Mouse (Mus musculus): ENCODE data around the gene Rpl9-ps6.
A peak's percentile ranks its signal among the peaks of the same experiment; 100 is the strongest.
"Not testable (repeated sequence)": the region's sequence is repeated elsewhere in the genome, so short reads cannot be mapped to it uniquely, and the experiment has no call there.

Rpl9-ps6 gene

DNA sequence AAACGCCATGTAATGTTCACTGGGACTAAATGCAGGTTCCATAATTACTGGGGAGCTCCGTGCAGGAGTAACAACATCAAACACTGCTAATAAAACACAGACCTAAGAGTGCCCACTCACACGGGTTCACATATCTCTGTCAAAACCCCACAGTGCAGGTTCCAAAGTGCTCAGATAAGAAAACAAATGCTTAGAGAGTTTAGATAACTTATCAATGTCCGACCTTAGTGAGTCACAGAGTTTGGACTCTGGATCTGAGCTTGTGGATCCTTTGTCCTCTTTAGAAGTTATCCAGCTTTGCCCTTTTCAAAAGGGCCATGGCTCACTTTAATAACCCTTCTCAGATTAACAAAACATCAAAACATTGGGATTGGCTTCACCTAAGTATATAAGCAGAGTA is 15.1 kb upstream of the Rpl9-ps6 start:
- no peak for DNase-seq (ENCODE audit: low spot score)

DNA sequence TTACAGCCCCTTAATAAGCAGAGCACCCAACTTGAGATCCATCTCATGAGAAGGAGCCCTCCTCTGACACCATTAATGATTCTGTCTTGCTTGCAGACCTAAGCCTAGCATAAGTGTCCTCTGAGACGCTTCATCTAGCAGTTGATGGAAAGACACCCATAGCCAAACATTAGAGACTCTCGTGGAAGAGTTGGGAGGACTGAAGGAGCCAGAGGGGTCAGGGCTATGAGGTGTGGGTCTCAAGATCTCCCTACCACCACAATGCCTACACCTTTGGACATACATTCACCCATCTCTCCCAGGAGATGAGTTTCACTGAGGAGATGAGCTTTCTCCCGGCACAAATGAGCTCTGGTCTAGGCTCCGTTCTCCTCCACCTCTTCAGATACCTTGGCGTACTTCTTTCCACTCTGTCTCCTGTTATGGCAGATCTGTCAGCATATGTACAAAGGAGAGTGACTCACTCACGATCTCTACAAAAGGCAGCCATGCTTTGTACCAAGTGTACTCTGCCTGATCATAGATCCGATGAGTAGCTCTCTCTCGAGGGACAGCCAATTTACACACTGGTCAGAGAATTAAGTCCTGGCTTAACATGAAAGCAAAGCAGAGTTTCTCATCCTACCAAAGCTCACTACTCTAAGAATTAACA is 14.5 kb upstream of the Rpl9-ps6 start:
- DNase-seq (ENCODE audit: low spot score) = no peak

DNA sequence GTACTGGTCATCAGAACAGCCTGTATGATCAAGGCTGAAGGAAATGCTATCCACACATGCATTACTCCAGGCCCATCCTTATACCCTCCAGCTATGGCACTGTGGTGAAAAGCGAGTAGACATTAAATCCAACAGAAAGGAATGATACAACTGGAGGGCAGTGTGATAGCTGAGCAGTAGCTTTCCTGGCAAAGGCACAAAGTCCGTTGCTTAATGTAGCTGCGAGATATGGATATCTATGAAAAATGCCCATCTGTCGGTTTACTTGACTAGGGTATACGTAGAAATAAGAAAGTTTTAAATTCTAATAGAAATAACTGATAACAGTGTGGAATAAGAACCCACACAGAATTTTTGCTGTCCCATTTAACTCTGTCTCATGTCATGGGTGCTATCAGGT is 13.9 kb upstream of the Rpl9-ps6 start:
- DNase-seq (ENCODE audit: low spot score) = no peak

DNA sequence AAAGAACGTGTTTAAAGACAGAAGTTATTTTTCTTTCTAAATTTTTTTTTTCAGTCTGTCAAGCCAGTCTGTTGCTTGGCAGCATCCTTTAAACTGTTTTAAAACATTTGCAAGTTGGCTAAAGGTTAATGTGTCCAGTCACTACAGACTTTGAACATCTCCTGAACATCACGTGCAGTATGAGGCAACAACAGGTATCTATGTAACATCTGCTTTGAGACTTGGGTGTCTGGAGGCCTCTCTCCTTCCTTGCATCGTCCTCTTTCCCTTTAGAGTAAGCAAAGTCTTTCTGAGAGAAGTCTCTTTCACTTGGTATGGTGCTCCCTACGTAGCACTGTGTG is 10.3 kb upstream of the Rpl9-ps6 start:
- DNase-seq (ENCODE audit: low spot score) = no peak

DNA sequence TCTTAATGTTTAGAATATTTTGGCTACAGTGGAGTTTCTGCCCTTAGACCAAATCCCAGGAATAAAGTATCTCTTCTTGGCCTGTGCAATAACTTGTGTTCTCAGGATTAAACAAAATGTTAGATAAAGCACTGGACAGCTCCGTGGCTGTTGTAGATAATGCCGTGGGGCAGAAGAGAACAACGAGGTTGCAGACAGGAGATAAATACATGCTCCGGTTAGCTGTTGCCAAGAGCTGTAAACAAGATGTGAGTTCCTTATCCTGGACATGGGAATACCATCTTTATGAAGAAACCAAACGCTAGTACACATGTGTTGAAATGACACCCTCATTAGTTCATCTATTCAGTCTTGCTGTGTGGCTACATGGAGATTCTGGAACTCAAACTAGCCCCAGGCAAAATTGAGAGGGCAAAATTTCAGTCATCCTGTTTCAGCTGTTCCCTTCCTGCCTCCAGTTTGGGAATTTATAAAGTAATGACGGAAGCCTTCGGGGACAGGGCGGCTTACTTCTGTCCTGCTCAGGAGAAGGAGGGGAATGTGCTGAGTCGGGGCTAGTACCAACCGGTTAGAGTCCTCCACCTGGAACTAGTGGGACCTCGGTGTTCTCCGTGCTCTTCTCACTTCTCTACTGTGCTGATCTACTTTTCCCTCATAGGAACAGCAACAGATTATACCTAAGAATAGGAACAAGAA is 9.8 kb upstream of the Rpl9-ps6 start:
- peak; percentile 44 for DNase-seq (ENCODE audit: low spot score)

DNA sequence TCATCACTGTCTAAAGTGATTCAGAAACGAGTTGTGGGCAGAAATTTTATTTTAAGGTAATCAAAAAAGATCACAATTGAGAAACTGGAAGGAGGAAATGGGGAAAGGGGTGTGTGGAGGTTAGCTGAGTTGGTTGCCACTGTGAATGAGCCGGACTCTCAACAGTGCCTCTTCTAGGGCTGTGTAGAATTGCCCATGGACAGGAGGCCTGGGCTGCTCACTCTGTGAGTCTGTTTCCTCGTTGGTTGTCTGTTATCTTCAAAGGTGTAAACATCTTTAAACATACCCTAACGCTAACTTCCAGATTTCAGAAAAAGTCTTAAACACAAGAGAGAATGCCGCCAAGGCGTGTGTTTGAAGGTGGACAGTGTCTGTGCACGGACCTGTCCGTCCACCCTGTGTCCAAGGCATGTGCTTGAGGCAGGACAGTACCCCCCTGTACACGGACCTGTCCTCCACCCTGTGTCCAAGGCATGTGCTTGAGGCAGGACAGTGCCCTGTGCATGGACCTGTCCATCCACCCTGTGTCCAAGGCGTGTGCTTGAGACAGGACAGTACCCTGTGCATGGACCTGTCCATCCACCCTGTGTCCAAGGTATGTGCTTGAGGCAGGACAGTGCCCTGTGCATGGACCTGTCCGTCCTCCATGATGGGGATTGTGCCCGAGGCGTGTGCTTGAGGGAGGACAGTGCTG is 4.3 kb upstream of the Rpl9-ps6 start:
- DNase-seq (ENCODE audit: low spot score) = no peak

DNA sequence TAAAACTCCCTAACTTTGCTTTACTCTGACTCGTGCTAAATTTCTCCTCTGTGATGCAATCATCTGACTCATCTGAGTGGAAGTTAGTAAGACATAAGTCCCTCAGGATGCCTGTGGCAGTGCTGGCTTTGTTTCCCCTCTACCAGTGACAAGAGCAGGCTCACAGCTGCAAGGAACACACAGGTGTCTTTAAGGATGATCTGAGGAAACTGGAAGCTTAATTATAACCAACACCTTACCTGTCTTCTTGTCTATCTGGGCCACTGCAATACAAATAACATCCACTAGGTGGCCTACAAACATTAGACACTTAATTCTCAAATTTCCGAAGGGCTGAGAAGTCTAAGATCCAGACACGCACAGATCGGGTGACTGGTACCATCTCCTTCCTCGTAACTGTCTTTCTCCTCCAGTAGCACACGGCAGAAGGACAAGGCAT is 3.7 kb upstream of the Rpl9-ps6 start:
- DNase-seq (ENCODE audit: low spot score) = no peak

DNA sequence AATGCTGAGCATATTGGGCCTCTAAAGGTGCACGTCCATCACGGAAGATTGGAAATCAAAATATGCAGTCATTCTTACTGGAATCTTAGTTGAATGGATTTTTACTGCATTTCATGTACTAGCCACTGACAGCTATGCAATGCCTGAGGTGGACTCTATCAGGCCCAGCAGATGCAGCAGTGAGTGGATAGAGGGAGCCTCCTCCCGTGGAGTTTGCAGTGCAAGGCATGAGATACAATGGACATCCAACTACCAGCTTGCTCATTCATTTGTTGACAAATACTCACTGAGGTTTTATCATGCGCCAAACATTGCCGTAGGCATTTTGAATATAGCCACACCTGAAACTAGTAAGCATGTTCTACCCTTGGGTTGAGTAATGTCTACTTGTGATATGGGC is 947 bp upstream of the Rpl9-ps6 start:
- no peak for DNase-seq (ENCODE audit: low spot score)

DNA sequence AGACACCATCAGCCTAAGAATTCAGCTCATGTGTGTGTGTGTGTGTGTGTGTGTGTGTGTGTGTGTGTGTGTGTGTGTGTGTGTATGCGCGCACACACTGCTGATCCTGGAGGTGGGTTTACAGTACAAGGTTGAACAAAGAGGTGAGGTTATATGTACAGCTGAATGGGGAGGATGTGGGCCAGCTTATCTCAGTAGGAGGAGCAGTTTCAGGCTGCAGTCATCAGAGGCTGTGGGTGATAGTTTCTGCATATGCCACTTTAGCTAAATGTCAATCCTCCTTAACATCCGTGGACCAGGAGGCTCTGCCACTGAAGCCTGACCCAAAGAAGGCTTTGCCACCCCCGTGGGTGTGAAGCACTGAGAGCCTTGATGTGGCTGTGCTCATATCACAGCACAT is 1.1 kb downstream of the Rpl9-ps6 start:
- DNase-seq (ENCODE audit: low spot score) = no peak

DNA sequence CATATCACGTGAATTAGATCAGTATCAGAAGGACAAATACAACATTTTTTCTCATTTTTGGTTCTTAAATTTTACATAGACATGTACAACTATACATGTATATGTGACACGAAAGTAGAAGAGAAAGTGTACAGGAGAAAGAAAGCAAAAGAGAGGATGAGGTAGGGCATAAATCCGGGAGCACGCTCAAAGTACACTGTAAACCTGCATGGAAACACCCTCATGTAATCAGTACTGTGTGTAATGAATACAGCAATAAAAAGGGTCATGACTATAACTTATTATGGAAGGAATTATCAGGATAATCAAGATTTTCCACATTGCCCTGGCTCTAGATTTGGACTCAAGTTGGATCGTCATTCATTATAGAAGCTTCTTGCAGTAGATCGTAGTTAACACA is 3.3 kb downstream of the Rpl9-ps6 start:
- DNase-seq (ENCODE audit: low spot score) = no peak

DNA sequence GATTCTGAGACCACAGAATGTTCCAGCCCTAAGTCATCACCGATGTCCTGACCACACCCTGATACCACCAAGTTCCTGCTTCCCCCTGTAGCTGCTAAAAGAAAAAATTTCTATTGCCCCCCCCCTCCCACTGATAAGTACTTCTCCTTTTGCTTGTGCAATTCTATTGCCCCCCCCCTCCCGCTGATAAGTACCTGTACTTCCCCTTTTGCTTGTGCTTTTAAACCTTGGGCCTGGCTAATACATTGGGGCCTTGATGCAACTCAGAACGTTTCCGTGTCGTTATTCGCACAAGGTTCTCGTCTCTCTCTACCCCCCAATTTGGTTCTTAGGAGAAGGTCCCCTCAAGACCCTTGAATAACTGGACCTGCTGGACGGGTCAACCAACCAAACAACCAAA is 8.7 kb downstream of the Rpl9-ps6 start:
- DNase-seq (ENCODE audit: low spot score) = not testable (repeated sequence)

DNA sequence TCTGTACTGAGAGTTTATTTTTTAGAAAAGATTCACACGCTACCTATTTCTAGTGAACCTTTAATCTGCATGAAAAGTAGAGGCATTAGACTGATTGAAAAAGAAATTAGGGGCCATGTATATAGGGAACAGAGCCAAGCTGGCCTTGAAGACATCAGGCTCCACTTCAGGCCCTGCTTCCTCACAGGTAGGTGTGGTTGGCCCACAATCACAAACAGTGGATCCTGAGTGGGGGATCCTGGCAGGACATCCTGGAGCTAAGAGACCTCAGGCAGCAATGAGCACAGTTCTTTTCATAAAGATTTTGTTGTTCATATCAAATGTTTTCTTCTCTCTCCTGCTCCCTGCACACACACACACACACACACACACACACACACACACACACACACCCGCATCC is 9.6 kb downstream of the Rpl9-ps6 start:
- DNase-seq (ENCODE audit: low spot score) = no peak

DNA sequence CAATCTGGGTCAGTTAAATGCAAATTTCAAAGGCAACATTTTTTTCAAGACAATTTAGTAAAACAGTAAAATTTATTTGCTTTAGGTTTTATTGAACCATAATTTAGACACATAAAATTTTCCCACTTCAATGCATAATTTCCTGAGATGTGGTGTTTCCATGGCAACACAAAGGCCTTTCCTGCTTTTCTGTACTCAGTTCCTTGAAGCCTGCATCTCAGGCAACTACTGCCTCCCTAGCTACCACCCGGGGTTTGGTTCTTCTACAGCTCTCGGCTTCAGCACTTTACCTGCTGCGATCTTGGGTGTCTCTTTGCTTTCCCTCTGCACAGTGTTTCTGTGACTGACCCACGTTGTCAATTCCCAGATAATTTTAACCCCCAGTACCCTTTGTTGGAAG is 14.1 kb downstream of the Rpl9-ps6 start:
- DNase-seq (ENCODE audit: low spot score) = no peak

DNA sequence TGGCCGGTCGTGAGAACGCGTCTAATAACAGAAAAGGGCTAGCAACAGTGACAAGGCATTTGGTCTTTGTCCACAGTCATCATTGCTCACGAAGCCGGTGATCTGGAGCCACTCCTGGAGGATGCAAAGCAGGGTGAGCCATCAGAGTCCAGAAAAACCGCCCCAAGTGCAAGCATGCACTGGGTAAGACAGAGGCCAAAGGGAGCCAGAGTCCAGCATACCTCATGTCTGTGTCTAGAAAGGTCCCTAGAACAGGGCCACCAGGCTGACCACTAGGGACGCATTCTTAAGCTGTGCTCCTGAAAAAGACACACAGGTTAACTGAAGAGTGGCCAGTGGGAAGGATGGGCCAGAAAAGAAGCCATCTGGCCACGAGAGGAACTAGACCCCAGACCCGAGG is 17.4 kb downstream of the Rpl9-ps6 start:
- DNase-seq (ENCODE audit: low spot score) = no peak

DNA sequence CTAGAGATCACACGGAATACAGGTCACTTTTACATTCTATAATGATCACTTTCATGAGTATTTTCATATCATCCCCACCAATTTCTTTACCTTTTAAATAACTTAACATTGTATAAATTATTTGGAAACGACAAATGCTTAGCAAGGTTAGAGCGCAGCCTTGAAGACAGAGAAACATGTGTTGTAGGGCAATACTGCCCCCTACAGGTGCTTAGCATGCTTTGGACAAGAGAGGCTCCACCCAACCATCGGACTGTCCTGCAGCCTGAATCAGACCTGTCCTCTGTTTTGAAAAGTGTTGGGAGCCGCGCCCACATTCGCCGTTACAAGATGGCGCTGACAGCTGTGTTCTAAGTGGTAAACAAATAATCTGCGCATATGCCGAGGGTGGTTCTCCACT is 24.8 kb downstream of the Rpl9-ps6 start:
- DNase-seq (ENCODE audit: low spot score) = no peak

DNA sequence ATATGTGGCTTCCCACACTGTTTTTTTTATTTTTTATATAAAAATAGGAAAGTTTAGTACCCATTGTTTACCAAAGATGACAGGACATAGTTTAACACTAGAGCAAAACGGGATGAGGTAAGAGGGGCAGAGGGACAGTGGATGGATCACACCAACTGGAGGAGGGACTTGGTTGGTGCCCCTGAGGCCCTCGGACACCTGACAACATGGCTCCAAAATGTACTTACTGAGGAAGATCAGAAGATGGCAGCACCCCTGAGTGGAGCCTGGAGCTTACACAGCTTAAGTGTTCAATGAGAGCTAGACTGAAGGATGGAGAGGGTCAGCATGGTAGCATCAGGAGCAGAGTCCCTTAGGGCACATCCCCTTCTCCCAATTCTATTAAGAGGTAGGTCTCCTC is 27.0 kb downstream of the Rpl9-ps6 start:
- DNase-seq (ENCODE audit: low spot score) = no peak

DNA sequence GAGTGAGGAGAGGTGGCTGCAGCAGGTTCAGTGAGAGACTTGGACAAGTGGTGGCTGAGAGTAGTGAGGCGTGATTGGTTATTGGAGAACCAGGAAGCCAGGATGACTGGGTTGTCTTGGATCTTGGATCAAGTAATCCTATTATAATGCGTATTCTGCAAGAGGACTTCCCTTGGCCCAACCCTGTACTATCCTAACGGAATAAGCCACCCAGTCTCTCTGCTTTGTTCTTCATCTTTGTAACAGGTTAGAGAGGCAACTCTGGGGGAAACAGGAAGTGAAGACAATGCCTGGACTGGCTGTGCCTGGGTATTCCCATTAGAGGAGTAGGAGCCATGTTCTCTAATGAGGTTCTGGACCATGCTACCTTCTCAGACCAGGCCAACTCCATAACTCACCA is 40.5 kb downstream of the Rpl9-ps6 start:
- no peak for DNase-seq (ENCODE audit: low spot score)

DNA sequence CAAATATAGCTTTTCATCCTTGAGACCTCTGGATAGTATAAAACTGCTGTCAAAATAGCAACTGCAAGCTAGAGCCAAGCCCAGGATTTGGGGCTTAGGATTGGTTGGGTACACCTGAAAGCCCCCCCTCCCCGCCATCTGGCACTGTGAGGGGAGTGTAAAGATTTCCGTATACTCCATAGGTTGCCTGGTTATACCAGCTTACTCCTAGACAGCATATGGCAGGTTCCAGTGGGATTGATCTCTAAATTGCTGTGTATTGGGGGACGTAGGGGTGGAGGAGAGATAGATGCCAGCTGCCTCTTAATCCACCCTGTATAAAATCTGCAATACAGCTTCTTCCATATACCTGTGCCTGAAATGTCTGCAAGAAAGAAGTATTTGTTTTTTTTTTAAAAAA is 41.7 kb downstream of the Rpl9-ps6 start:
- DNase-seq (ENCODE audit: low spot score) = no peak

DNA sequence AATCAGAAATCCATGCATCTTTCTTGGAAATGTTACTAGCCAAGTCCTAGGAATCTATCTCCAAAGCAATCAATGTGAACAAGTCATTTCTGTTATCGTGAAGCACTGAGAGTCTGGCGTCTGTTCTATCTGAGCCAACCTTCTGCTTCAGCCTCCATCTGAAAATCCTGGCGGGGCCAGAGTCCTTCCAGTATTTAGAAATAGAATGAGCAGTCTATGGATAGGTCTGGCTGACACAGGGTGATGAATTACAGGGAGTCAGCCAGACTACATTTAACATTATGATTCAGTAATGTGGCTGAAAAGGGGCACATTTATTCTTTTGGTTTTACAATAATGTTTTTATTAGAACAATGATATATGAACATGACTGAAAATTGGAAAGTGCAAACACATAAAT is 47.3 kb downstream of the Rpl9-ps6 start:
- no peak for DNase-seq (ENCODE audit: low spot score)

DNA sequence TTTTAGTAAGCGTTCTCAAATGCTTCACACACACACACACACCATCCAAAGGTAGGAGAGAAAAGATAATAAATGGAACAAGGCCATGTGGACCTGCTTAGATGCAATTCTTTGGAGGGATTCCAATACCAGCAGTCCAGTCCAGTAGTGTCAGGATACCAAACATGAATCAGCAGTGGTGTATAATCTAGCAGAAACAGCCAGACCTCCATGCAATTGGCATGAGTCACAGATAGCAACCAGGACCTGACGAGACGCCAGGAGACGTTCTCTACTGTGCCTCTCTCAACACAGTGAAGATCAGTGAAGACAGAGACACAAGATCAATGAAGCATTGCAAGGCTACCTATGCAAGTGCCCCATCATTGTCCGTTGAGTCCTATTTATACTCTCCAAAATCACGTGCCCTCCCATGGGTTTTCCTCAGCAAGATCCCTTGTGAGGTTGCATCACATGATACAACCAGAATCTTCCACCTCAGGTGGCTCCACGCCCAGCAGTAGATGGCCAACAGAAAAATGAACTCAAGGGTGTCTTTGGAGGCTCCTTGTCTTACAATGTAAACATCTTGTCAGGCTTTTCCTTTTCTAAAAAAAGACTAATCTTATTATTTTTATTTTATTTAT is 49.6 kb downstream of the Rpl9-ps6 start:
- no peak for DNase-seq (ENCODE audit: low spot score)
